10 mouse cellular contexts compared by ENCODE assay signal in genomic region chr10:38269136-38269535, GRCm38 (mm10).
A peak's percentile ranks its signal among the peaks of the same experiment; 100 is the strongest.
DNase-seq lines count a peak whose midpoint lies in the region; ATAC-seq lines count a peak whose summit lies in the region.
"Had no signal": no experiment of that assay in that cellular context is flagged by ENCODE, and none has a peak within 500 bp of the region (broad histone marks: within the 10 kb centered on the region; RNA-seq: fewer than 3 reads in every experiment).

No protein-coding gene starts in this region.

- no peak for ATAC-seq in intestine, embryonic 15.5 days
- ATAC-seq: forebrain, embryonic 13.5 days had no signal

- intact Hi-C loops in gastrocnemius, postnatal 14 days (cut with DNase I; ENCODE audit: low total_unique reads), result no loop called here

- H3K4me3 ChIP-seq in intestine, embryonic 15.5 days (replicated peaks), result no peak overlapping the region
- H3K4me3 ChIP-seq: forebrain, embryonic 13.5 days; neural tube, embryonic 13.5 days had no signal

- no peaks in the 10 kb centered on the region for H3K36me3 ChIP-seq in intestine, embryonic 15.5 days
- H3K36me3 ChIP-seq: neural tube, embryonic 13.5 days had no signal

- H3K27me3 ChIP-seq in intestine, embryonic 15.5 days (replicated peaks), result no peaks in the 10 kb centered on the region
- H3K27me3 ChIP-seq: forebrain, embryonic 13.5 days; neural tube, embryonic 13.5 days had no signal

- no peaks in the 10 kb centered on the region for H3K9me3 ChIP-seq in intestine, embryonic 15.5 days
- H3K9me3 ChIP-seq: forebrain, embryonic 13.5 days; neural tube, embryonic 13.5 days had no signal

- no peak overlapping the region for H3K9ac ChIP-seq in intestine, embryonic 15.5 days
- H3K9ac ChIP-seq: forebrain, embryonic 13.5 days; neural tube, embryonic 13.5 days had no signal

- H3K27ac ChIP-seq in intestine, embryonic 15.5 days, result no peak overlapping the region
- H3K27ac ChIP-seq: forebrain, embryonic 13.5 days; neural tube, embryonic 13.5 days had no signal

- H3K4me1 ChIP-seq in intestine, embryonic 15.5 days (replicated peaks), result no peaks in the 10 kb centered on the region
- H3K4me1 ChIP-seq: forebrain, embryonic 13.5 days; neural tube, embryonic 13.5 days had no signal

- H3K4me2 ChIP-seq in intestine, embryonic 15.5 days (replicated peaks), result no peak overlapping the region
- H3K4me2 ChIP-seq: forebrain, embryonic 13.5 days; neural tube, embryonic 13.5 days had no signal

- WGBS in intestine, embryonic 15.5 days, result 90% methylated on average over 1 of the region's 1 CpGs

- peak; percentile 8 for DNase-seq in gastrocnemius, postnatal 10 days
- no peak for DNase-seq in gastrocnemius, postnatal 4 days (ENCODE audit: low spot score in 2 of 2)
- peak; percentile 4 for DNase-seq in urinary bladder, postnatal 14 days (ENCODE audit: low spot score)
- no peak for DNase-seq in urinary bladder, postnatal 10 days (ENCODE audit: low spot score)
- peak; percentile 9 for DNase-seq in gastrocnemius, postnatal 14 days
- peak; percentile 4 for DNase-seq in thymus, postnatal 25 days
- DNase-seq in layer of hippocampus, postnatal 36 days, result no peak

Comparison
In these comparisons a context has a peak if more than half of its experiments do, and no peak if none do; other contexts are left out.
1. DNase-seq: peak in gastrocnemius, postnatal 10 days (single experiment), urinary bladder, postnatal 14 days (single experiment), gastrocnemius, postnatal 14 days (single experiment) and thymus, postnatal 25 days (single experiment); none in gastrocnemius, postnatal 4 days (0 of 2), urinary bladder, postnatal 10 days (single experiment) and layer of hippocampus, postnatal 36 days (0 of 2).